Comparison of ENCODE assay signal across 9 mouse cellular contexts in genomic region chr14:36778956-36779355, GRCm38 (mm10).
A peak's percentile ranks its signal among the peaks of the same experiment; 100 is the strongest.
DNase-seq lines count a peak whose midpoint lies in the region; ATAC-seq and TF ChIP-seq lines count a peak whose summit lies in the region.
"Had no signal": no experiment of that assay in that cellular context is flagged by ENCODE, and none has a peak within 500 bp of the region (broad histone marks: within the 10 kb centered on the region; RNA-seq: fewer than 3 reads in every experiment).

No protein-coding gene starts in this region.

- no peak overlapping the region for H3K27ac ChIP-seq in intestine, postnatal 0 days (ENCODE audit: low read depth, low read length)
- H3K27ac ChIP-seq in intestine, embryonic 16.5 days (ENCODE audit: low read length): no peak overlapping the region
- H3K27ac ChIP-seq in embryonic facial prominence, embryonic 13.5 days: no peak overlapping the region
- H3K27ac ChIP-seq in midbrain, embryonic 12.5 days (replicated peaks): no peak overlapping the region
- H3K27ac ChIP-seq in thymus, adult 2 months (ENCODE audit: control insufficient read depth, insufficient read depth, low read length): no peak overlapping the region
- H3K27ac ChIP-seq: heart, embryonic 15.5 days had no signal

- H3K9ac ChIP-seq in intestine, postnatal 0 days (ENCODE audit: low read depth, low read length): no peak overlapping the region
- no peak overlapping the region for H3K9ac ChIP-seq in intestine, embryonic 16.5 days (ENCODE audit: low read depth, low read length)
- H3K9ac ChIP-seq in embryonic facial prominence, embryonic 13.5 days: no peak overlapping the region
- no peak overlapping the region for H3K9ac ChIP-seq in midbrain, embryonic 12.5 days (replicated peaks)
- H3K9ac ChIP-seq: heart, embryonic 15.5 days had no signal

- H3K9me3 ChIP-seq in intestine, postnatal 0 days (ENCODE audit: control insufficient read depth): no peaks in the 10 kb centered on the region
- no peaks in the 10 kb centered on the region for H3K9me3 ChIP-seq in intestine, embryonic 16.5 days (ENCODE audit: control insufficient read depth, low read length)
- H3K9me3 ChIP-seq in embryonic facial prominence, embryonic 13.5 days: no peaks in the 10 kb centered on the region
- no peaks in the 10 kb centered on the region for H3K9me3 ChIP-seq in midbrain, embryonic 12.5 days
- H3K9me3 ChIP-seq: heart, embryonic 15.5 days had no signal

- DNase-seq in Patski (ENCODE audit: low read depth, low spot score): no peak
- DNase-seq in thymus, adult 2 months: no peak
- DNase-seq in thymus, postnatal 4 days: no peak
- DNase-seq in heart, postnatal 4 days: no peak

- POLR2A ChIA-PET in Patski (lab: Charles Lee): no interaction called here

- TF ChIP-seq POLR2A in thymus, adult 2 months (IDR thresholded peaks at IDR 0.05; ENCODE audit: control insufficient read depth, extremely low read depth, insufficient read depth, low read length, poor library complexity): no peak

- in situ Hi-C loops in Patski (cut with MboI; ENCODE audit: low pct_unique_long_range_greater_than_20kb): no loop called here

- H3K27me3 ChIP-seq in intestine, postnatal 0 days (replicated peaks; ENCODE audit: control insufficient read depth, insufficient read depth, low read length): no peaks in the 10 kb centered on the region
- no peaks in the 10 kb centered on the region for H3K27me3 ChIP-seq in intestine, embryonic 16.5 days (replicated peaks; ENCODE audit: control insufficient read depth, insufficient read depth, low read length)
- H3K27me3 ChIP-seq in Patski: peaks cover 3% of the 10 kb centered on the region
- no peaks in the 10 kb centered on the region for H3K27me3 ChIP-seq in embryonic facial prominence, embryonic 13.5 days
- H3K27me3 ChIP-seq in midbrain, embryonic 12.5 days: no peaks in the 10 kb centered on the region
- no peaks in the 10 kb centered on the region for H3K27me3 ChIP-seq in thymus, adult 2 months (ENCODE audit: control insufficient read depth, insufficient read depth, low read length)
- H3K27me3 ChIP-seq: heart, embryonic 15.5 days had no signal

- TF ChIP-seq CTCF in intestine, postnatal 0 days (IDR thresholded peaks at IDR 0.05; ENCODE audit: low read depth): peak; percentile 55
- peak; percentile 21 for TF ChIP-seq CTCF in Patski (IDR thresholded peaks at IDR 0.05)
- no peak for TF ChIP-seq CTCF in thymus, adult 2 months (IDR thresholded peaks at IDR 0.05; ENCODE audit: borderline replicate concordance, control insufficient read depth, extremely low read depth, insufficient read depth, low read length, poor library complexity)

- H3K36me3 ChIP-seq in intestine, postnatal 0 days (ENCODE audit: control insufficient read depth, insufficient read depth): no peaks in the 10 kb centered on the region
- H3K36me3 ChIP-seq in intestine, embryonic 16.5 days (ENCODE audit: control insufficient read depth, insufficient read depth, low read length): no peaks in the 10 kb centered on the region
- H3K36me3 ChIP-seq in embryonic facial prominence, embryonic 13.5 days: no peaks in the 10 kb centered on the region
- no peaks in the 10 kb centered on the region for H3K36me3 ChIP-seq in midbrain, embryonic 12.5 days
- H3K36me3 ChIP-seq in thymus, adult 2 months (ENCODE audit: control insufficient read depth, insufficient read depth, low read length): no peaks in the 10 kb centered on the region
- H3K36me3 ChIP-seq: heart, embryonic 15.5 days had no signal

- no peak overlapping the region for H3K4me2 ChIP-seq in intestine, postnatal 0 days (replicated peaks; ENCODE audit: low read depth)
- no peak overlapping the region for H3K4me2 ChIP-seq in intestine, embryonic 16.5 days (ENCODE audit: low read depth, low read length)
- no peak overlapping the region for H3K4me2 ChIP-seq in embryonic facial prominence, embryonic 13.5 days
- H3K4me2 ChIP-seq in midbrain, embryonic 12.5 days (replicated peaks): no peak overlapping the region
- H3K4me2 ChIP-seq: heart, embryonic 15.5 days had no signal

- WGBS in intestine, postnatal 0 days: 44% methylated on average over 1 of the region's 1 CpGs
- 68% methylated on average over 1 of the region's 1 CpGs for WGBS in intestine, embryonic 16.5 days
- 68% methylated on average over 1 of the region's 1 CpGs for WGBS in embryonic facial prominence, embryonic 13.5 days
- 79% methylated on average over 1 of the region's 1 CpGs for WGBS in midbrain, embryonic 12.5 days
- WGBS in thymus, adult 2 months: 71% methylated on average over 1 of the region's 1 CpGs

- H3K4me1 ChIP-seq in intestine, postnatal 0 days (replicated peaks; ENCODE audit: control insufficient read depth, insufficient read depth, low read length): no peaks in the 10 kb centered on the region
- no peaks in the 10 kb centered on the region for H3K4me1 ChIP-seq in intestine, embryonic 16.5 days (ENCODE audit: control insufficient read depth, insufficient read depth, low read length)
- H3K4me1 ChIP-seq in embryonic facial prominence, embryonic 13.5 days: no peaks in the 10 kb centered on the region
- H3K4me1 ChIP-seq in midbrain, embryonic 12.5 days: no peaks in the 10 kb centered on the region
- no peaks in the 10 kb centered on the region for H3K4me1 ChIP-seq in thymus, adult 2 months (replicated peaks; ENCODE audit: control insufficient read depth, insufficient read depth, low read length)
- H3K4me1 ChIP-seq: heart, embryonic 15.5 days had no signal

- no peak for ATAC-seq in intestine, postnatal 0 days
- no peak for ATAC-seq in intestine, embryonic 16.5 days
- ATAC-seq in Patski: no peak
- ATAC-seq in embryonic facial prominence, embryonic 13.5 days (ENCODE audit: insufficient number of reproducible peaks, insufficient read depth, low FRiP score, low TSS enrichment, low read depth): 0 out of 2 replicates have a peak, but pooled peaks have one; percentile 26
- peak; percentile 54 for ATAC-seq in midbrain, embryonic 12.5 days (ENCODE audit: low FRiP score, low read depth)

- CTCF ChIA-PET in Patski (lab: Charles Lee): no interaction called here

- no peak overlapping the region for H3K4me3 ChIP-seq in intestine, postnatal 0 days (ENCODE audit: low read depth, low read length)
- H3K4me3 ChIP-seq in intestine, embryonic 16.5 days (ENCODE audit: low read length): no peak overlapping the region
- H3K4me3 ChIP-seq in embryonic facial prominence, embryonic 13.5 days: no peak overlapping the region
- H3K4me3 ChIP-seq in midbrain, embryonic 12.5 days: no peak overlapping the region
- H3K4me3 ChIP-seq in thymus, adult 2 months (ENCODE audit: control insufficient read depth, insufficient read depth, low read length): no peak overlapping the region
- H3K4me3 ChIP-seq: heart, embryonic 15.5 days had no signal

Comparison
In these comparisons a context has a peak if more than half of its experiments do, and no peak if none do; other contexts are left out.
1. ATAC-seq: peak in embryonic facial prominence, embryonic 13.5 days (single experiment) and midbrain, embryonic 12.5 days (single experiment); none in intestine, postnatal 0 days (single experiment), intestine, embryonic 16.5 days (single experiment) and Patski (single experiment).